Mouse (Mus musculus): Measurements from ENCODE around the gene Wdr63. TPM values are rescaled to one million over a fixed set of nuclear protein-coding genes. Genes with fewer than 3 reads are reported as not detected.
A peak's percentile ranks its signal among the peaks of the same experiment; 100 is the strongest.

Gene Wdr63
- total and polyA plus RNA-seq, 3 experiments: not detected

GRCm38 (mm10) chr3:146051277-146052007 is 56.5 kb downstream of the Wdr63 start:
- DNase-seq (ENCODE audit: low read depth, low spot score): peak; percentile 54
- H3K79me2 ChIP-seq (ENCODE audit: control insufficient read depth, insufficient read depth, low read length, poor library complexity): no peaks in the 10 kb centered on the region
- no peak overlapping the region for H3K27ac ChIP-seq (ENCODE audit: control insufficient read depth, low read depth, low read length)

GRCm38 (mm10) chr3:146049951-146050350 is 58.0 kb downstream of the Wdr63 start:
- Histone ChIP-seq H3K9me3 (replicated peaks; ENCODE audit: insufficient read depth, low read length) (no peaks in the 10 kb centered on the region), H3K79me2 (ENCODE audit: control insufficient read depth, insufficient read depth, low read length, poor library complexity) (no peaks in the 10 kb centered on the region), H3K27ac (ENCODE audit: control insufficient read depth, low read depth, low read length) (no peak overlapping the region), H3K9ac (ENCODE audit: control insufficient read depth, low read depth, low read length, poor library complexity, severe bottlenecking) (no peak overlapping the region), H3K36me3 (ENCODE audit: control insufficient read depth in 1 of 2, insufficient read depth in 2 of 2, low read length in 2 of 2) (no peaks in the 10 kb centered on the region; a peak in 1 of 4 replicates), H3K4me1 (ENCODE audit: control insufficient read depth in 1 of 2, insufficient read depth in 2 of 2, low read length in 2 of 2) (peaks cover 0 to 8% of the 10 kb centered on the region in 2 experiments; a peak in 1 of 4 replicates), H3K27me3 (ENCODE audit: control insufficient read depth in 1 of 2, insufficient read depth in 2 of 2, low read length in 2 of 2) (peaks cover 0 to 2% of the 10 kb centered on the region in 2 experiments; a peak in 3 of 4 replicates), H3K4me3 (ENCODE audit: control insufficient read depth in 1 of 2, insufficient read depth in 1 of 2, low read depth in 2 of 2, low read length in 2 of 2) (no peak overlapping the region)
- DNase-seq (ENCODE audit: low read depth, low spot score): no peak
- TF ChIP-seq KAT2A (conservative IDR thresholded peaks at IDR 0.05; ENCODE audit: low read depth, low read length) (no peak), POLR2AphosphoS2 (IDR thresholded peaks at IDR 0.05; ENCODE audit: low read length) (no peak), ZMIZ1 (IDR thresholded peaks at IDR 0.05; ENCODE audit: low read depth, low read length) (no peak), ZNF384 (IDR thresholded peaks at IDR 0.05; ENCODE audit: low read depth, low read length) (no peak), SIN3A (IDR thresholded peaks at IDR 0.05; ENCODE audit: low read length) (no peak), NELFE (IDR thresholded peaks at IDR 0.05; ENCODE audit: low read depth, low read length) (no peak), TAL1 (IDR thresholded peaks at IDR 0.05; ENCODE audit: low read length) (no peak), HCFC1 (IDR thresholded peaks at IDR 0.05; ENCODE audit: low read depth, low read length) (no peak), RAD21 (IDR thresholded peaks at IDR 0.05; ENCODE audit: low read depth, low read length) (no peak), MEF2A (IDR thresholded peaks at IDR 0.05; ENCODE audit: extremely low read depth, insufficient replicate concordance, low read depth, low read length, poor library complexity, severe bottlenecking) (no peak), MAZ (IDR thresholded peaks at IDR 0.05; ENCODE audit: low read depth, low read length) (no peak), MYC (IDR thresholded peaks at IDR 0.05; ENCODE audit: low read depth, low read length) (no peak), E2F4 (IDR thresholded peaks at IDR 0.05; ENCODE audit: borderline replicate concordance, low read depth, low read length) (no peak), ZC3H11A (IDR thresholded peaks at IDR 0.05; ENCODE audit: low read depth, low read length) (no peak), USF2 (IDR thresholded peaks at IDR 0.05; ENCODE audit: borderline replicate concordance in 1 of 2, insufficient read depth in 1 of 2, low read depth in 1 of 2, low read length in 2 of 2) (no peak), MXI1 (IDR thresholded peaks at IDR 0.05; ENCODE audit: low read depth, low read length) (no peak), UBTF (IDR thresholded peaks at IDR 0.05; ENCODE audit: borderline replicate concordance, insufficient read depth, low read depth, low read length) (no peak), NRF1 (IDR thresholded peaks at IDR 0.05; ENCODE audit: insufficient read depth, low read depth, low read length, poor library complexity, severe bottlenecking) (no peak), SMC3 (IDR thresholded peaks at IDR 0.05; ENCODE audit: low read depth, low read length) (no peak), TBP (IDR thresholded peaks at IDR 0.05; ENCODE audit: low read depth, low read length) (no peak)

More at GRCm38 (mm10) chr3:146051277-146052007, 56.5 kb downstream of the Wdr63 start:
- H3K4me3 ChIP-seq (ENCODE audit: control insufficient read depth in 1 of 2, insufficient read depth in 1 of 2, low read depth in 2 of 2, low read length in 2 of 2): no peak overlapping the region
- H3K9ac ChIP-seq (ENCODE audit: control insufficient read depth, low read depth, low read length, poor library complexity, severe bottlenecking): no peak overlapping the region
- no peaks in the 10 kb centered on the region for H3K9me3 ChIP-seq (replicated peaks; ENCODE audit: insufficient read depth, low read length)
- TF ChIP-seq TAL1 (IDR thresholded peaks at IDR 0.05; ENCODE audit: low read length) (no peak), RAD21 (IDR thresholded peaks at IDR 0.05; ENCODE audit: low read depth, low read length) (no peak)
- H3K27me3 ChIP-seq (ENCODE audit: control insufficient read depth in 1 of 2, insufficient read depth in 2 of 2, low read length in 2 of 2): peaks cover 0 to 2% of the 10 kb centered on the region in 2 experiments; a peak in 3 of 4 replicates
- no peaks in the 10 kb centered on the region; a peak in 1 of 4 replicates for H3K36me3 ChIP-seq (ENCODE audit: control insufficient read depth in 1 of 2, insufficient read depth in 2 of 2, low read length in 2 of 2)
- peaks cover 0 to 8% of the 10 kb centered on the region in 2 experiments; a peak in 1 of 4 replicates for H3K4me1 ChIP-seq (ENCODE audit: control insufficient read depth in 1 of 2, insufficient read depth in 2 of 2, low read length in 2 of 2)

Data from MEL (cell line).